Mouse (Mus musculus): ENCODE measurements around the gene Usp18.

The Usp18 gene

GRCm38 (mm10) chr6:121300504-121300903 lies 54.8 kb downstream of the Usp18 start:
- DNase-seq (ENCODE audit: low spot score in 2 of 2) = no peak

- no peak for DNase-seq (ENCODE audit: low spot score in 2 of 2)
Measured at GRCm38 (mm10) chr6:121303466-121304220, 57.9 kb downstream of the Usp18 start.

- DNase-seq (ENCODE audit: low spot score in 2 of 2) = no peak
Measured at GRCm38 (mm10) chr6:121304630-121305029, 58.9 kb downstream of the Usp18 start.

GRCm38 (mm10) chr6:121305571-121305970 lies 59.9 kb downstream of the Usp18 start:
- DNase-seq (ENCODE audit: low spot score in 2 of 2) = no peak

GRCm38 (mm10) chr6:121310984-121311383 lies 65.3 kb downstream of the Usp18 start:
- DNase-seq (ENCODE audit: low spot score in 2 of 2) = no peak

- no peak for DNase-seq (ENCODE audit: low spot score in 2 of 2)
Measured at GRCm38 (mm10) chr6:121319099-121319498, 73.4 kb downstream of the Usp18 start.
